Mouse (Mus musculus) mature B cell (primary cell): ENCODE data around the gene Ran.
"Not testable (repeated sequence)": the region's sequence is repeated elsewhere in the genome, so short reads cannot be mapped to it uniquely, and the experiment has no call there.

Experiments
- in situ Hi-C: fragments of 300-500 bp; cut with MboI; formaldehyde crosslinking; loops from 2 replicates; pipeline ENCODE4 v1.14.3; 2019

Gene Ran

DNA sequence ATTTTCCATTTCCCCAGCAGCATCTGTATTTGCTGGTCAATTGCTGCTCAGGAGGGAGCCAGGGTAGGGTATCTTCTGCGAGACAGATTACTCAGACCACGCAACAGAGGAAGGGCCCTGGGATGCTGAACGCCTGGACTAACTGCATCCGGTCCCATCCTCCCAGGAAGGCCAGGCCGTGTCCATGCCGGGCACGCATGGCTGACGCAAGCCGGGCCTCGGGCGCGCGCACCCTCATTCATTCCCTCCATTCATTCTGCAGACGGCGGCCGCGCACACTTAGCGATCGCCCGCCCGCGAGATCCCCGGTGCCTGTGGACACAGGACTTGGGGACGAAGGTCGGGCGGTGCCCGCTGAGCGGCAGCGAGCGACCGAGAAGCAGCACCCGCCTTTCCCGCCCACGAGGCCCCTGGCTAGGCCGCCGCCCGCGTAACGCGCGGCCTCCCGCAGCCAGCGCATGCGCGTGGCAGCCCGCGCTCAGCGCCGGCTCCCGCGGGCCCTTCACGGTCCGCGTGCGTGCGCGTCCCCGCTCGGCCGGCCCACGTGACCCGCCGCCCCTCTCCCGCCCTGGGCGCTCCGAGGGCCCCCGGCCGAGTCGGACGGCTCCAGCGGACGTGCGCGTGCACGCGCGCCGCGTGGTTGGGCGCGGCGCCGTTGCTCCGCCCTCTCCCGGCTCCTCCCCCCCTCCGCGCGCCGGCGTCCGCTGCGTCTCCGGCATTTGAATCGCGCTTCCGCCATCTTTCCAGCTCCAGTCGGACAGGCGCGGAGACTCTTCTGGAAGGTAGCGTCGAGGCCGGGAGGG, at the start of gene Ran:
Gene Ran, plus strand, starts transcription at position 573 of the 803 bp plus-strand sequence.
- in situ Hi-C loops, result no loop called here

DNA sequence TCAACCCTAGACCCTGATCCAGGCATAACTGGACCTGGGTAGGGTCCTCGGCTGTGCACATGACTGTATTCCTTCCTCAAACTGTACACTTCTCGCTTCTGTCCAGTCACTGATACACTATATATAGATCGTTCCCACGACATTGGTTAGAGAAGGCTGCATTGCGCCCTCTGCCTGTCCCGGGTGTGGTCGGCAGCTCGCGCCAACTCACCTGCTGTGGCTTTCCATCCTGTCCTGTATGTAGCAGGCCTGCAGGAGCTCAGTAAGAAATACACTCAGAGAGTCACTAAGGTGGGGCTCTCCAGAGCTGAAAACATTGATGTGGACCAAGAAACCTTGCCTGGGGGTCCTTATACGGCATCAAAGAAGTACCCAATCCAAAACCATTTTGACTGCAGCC, 49.0 kb upstream of the Ran start:
- in situ Hi-C loops, result no loop called here

DNA sequence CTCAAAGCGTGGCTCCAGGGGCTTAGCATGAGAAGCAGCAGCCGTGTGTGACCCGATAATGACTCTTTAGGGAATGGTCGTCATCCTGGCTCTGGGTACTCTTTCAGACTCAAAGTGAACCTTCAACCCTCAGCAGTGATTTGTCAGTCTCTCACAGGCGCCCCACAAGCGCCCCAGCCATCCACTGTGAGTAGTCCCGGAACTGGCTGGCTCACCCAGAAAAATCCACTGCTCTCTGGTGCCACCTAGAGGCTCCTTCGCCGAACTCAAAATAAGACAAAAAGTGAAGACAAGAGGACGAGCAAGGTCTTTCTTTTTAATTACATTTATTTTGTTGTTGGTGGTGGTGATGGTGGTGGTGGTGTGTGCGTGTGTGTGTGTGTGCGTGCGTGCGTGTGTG, 48.6 kb upstream of the Ran start:
- in situ Hi-C loops, result no loop called here

DNA sequence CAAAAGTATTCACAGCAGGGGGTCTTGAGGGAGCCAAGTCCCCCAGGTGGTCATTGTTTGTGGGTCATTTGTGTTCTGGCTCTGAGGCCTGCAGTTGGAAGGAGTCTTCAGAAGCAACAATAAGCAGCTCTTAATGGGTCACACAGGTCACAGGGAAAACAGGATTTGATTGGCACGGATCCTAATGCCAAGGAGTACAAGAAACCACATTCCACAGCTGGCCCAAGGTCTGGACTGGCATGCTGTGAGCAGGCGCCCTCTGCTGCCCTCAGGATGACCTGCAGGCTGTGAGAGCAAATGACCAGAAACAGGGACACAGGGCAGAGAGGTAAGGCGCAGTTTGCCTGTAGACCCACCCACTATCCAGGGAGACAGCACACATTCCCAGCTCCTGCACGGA, 43.6 kb upstream of the Ran start:
- in situ Hi-C loops, result no loop called here

DNA sequence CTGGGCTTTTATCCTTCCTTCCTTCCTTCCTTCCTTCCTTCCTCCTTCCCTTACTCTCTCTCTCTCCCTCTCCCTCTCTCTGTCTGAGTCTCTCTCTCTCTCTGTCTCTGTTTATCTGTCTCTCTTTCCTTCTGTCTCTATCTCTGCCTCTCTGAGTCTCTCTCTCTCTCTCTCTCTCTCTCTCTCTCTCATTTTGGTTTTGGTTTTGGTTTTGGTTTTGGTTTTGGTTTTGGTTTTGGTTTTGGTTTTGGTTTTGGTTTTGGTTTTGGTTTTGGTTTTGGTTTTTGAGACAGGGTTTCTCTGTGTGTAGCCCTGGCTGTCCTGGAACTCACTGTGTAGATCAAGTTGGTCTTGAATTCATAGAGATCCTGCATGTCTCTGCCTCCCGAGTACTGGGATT, 42.4 kb upstream of the Ran start:
- in situ Hi-C loops, result not testable (repeated sequence)

DNA sequence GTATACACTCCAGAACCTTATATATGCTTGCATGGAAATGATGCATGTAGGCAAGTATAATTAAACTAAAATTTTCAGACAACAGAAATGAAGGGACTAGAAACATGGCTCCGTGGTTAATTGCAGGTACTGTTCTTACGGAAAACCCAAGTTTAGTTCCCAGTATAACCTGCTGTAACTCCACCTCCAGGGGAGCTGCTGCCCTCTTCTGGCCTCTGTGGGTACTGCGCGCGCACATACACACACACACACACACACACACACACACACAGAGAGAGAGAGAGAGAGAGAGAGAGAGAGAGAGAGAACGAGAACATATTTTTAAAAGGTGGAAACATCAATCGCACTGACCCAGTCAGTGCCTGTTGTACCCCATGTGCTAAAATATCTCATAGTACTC, 40.9 kb upstream of the Ran start:
- in situ Hi-C loops, result no loop called here

DNA sequence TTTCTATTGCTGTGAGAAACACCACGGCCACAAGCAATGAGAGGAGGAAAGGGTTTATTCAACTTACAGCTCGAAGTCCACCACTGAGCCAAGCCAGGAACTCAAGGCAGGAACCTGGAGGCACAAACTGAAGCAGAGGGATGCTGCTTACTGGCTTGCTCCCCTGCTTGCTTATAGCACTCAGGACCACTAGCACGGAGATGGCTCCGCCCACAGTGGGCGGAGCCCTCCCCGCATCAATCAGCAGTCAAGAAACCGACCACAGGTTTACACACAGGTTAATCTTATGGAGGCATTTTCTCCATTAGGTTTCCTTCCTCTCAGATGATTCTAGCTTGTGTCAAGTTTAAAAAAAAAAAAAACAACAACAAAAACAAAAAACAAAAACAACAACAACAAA, 39.0 kb upstream of the Ran start:
- in situ Hi-C loops, result no loop called here

DNA sequence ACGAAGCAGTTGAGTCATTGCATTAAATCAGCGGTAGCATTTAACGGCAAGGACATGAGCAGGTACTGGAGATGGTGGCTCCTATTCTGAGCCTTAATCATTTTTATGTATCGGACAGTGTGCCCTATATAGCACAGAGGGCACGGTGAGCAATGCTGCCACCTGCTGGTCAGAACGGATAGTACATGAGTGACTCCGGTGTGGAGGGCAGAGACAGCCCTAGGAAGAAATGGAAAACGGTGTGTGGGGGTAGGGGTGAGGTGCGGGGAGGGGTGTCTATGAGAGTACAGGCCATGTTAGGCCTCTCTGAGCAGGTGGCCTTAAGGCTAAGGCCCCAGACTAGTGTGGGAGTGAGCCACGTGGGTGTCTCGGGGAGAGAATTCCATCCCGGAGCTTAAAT, 38.3 kb upstream of the Ran start:
- in situ Hi-C loops, result no loop called here

DNA sequence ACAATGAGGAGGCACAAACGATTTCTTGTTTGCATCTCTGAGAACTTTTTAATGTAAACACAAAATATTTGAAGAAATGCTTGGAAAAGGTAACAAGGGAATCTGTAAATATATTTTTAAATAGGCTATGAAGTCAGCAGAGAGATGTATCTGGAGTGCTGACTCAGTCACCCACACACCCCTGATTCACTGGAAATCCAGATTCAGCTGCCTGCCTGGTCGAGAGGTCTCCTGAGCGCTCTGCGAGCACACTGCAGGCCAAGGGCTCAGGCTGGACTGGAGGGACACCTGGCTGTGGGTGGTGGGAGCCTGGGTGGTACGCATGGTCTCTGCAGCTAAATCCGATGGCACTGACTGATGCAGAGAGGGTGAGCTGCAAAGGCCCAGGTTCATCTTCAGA, 35.3 kb upstream of the Ran start:
- in situ Hi-C loops, result no loop called here

DNA sequence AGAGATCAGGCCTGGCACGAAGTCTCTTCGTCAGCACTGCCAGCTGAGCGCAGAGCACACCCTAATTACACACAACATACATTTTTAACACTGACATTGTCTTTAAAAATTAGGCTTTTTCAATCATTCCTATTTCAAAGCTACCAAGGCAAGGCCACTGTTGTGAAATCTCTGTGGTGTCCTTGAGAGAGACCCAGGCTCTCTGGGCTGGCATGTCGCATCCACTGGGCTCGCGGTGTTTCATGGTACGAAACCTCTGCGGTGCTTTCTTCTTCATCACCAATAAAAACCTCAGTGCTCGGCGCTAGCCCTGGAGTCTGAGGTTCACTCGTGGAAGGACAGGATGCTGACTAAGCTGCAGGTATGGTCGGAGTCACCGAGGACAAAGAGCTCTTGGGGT, 33.9 kb upstream of the Ran start:
- in situ Hi-C loops, result no loop called here

DNA sequence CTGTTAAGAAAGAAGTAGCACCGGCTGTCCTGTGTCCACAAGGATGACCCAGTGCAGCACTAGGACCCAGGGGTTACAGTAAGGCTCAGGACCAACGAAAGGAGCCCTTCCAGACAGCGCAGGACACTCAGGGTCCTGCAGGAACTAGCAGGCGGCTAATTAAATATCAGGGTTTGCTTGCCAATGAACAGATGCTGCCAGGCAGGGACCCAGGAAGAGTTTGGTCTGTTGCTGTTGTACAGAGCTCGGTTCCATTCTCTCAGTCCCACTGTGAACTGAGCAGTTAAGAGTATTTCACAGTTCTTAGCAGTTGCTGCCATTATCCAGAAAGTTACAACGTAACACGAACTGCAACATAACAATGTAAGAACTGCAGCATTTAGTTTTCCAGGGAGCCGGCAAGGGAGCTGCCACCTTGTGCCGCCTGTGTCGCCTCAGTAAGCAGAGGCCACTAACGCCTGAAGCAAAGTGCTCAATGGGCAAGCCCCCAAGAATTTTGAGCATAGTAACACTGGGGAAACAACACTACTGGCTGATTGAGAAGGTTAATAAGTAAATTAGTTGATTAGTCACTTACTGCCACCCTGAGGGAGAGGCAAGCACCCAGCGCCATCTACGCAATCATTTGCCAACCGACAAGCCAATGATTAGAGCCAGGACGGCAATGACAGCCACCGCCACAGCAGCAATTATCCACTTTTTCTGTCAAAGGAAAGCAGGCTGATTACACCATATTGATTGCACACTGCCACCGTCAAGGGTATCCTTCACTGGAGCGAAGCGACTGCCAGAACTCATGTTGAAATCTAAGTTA, 32.5 kb upstream of the Ran start:
- in situ Hi-C loops, result no loop called here

DNA sequence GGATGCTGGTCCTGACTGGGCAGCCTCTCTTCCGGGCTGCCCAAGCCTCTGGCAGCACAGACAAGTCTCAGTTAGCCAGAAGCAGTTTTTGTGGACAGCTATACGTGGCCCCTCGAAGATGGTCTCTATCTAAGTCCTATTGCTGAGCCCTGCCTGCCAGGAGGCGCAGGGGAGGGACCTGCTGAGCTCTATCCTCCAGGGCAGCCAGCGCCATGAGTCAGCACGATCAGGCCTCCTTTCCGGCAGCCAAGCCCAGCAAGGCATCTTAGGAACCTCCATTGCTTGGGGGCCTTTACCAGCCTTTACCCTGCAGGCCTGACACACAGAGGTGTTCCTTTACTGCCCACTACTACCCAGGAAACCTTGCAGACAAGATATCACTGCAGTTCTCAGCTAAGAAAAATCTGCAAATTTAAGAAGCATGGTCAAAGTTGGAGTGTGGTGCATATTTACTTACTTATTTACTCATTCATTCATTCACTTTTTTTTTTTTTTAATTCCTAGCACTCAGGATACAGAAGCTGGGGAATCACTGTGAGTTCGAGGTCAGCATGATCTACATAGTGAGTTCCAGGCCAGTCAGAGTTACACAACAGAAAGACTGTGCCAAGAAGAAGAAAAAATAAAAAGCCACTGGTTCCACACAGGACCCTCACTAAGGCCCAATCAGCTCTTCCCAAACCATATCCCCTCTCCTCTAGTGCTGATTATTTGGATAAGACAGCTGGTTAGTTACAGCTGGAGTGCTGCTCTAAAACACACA, 19.0 kb upstream of the Ran start:
- in situ Hi-C loops, result no loop called here

DNA sequence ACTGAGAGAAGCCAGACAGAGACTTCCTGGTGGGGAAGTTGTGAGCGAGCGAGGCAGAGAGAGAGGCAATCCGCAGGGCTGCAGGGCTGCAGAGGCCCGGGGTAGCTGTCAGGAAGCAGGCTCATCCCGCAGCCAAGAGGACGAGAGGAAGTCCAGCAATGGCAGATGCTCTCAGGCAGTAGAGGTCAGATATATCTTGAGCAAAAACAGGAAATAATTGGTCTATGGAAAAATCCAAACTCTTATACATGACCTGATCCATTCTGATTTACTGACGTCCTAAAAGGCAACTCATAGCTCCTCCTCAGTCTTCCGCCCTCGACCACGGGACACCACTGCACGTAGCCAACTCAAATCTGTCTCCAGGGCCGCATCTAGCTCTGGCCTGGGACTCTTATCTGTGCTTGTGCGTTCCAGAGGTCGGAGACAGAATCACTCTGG, 17.3 kb upstream of the Ran start:
- in situ Hi-C loops, result no loop called here

DNA sequence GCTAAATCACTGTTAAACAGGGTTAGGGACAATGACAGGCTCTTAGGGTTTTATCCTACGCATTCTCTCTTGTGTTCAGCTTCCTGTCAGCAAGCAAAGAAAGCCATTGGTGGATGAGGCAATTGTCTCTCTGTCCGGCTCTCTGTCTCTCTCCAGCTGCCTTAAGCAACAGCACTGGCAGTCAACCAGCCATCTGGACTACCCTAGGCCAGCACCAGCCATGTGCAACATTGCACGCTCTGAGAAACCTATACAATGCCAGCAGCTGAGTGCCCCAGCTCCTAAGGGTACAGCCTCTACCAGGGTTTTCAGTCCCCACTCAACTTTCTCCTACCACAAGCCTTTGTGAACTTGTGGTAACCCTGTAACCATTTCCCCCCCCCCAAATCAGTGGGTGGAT, 14.5 kb upstream of the Ran start:
- in situ Hi-C loops, result no loop called here

DNA sequence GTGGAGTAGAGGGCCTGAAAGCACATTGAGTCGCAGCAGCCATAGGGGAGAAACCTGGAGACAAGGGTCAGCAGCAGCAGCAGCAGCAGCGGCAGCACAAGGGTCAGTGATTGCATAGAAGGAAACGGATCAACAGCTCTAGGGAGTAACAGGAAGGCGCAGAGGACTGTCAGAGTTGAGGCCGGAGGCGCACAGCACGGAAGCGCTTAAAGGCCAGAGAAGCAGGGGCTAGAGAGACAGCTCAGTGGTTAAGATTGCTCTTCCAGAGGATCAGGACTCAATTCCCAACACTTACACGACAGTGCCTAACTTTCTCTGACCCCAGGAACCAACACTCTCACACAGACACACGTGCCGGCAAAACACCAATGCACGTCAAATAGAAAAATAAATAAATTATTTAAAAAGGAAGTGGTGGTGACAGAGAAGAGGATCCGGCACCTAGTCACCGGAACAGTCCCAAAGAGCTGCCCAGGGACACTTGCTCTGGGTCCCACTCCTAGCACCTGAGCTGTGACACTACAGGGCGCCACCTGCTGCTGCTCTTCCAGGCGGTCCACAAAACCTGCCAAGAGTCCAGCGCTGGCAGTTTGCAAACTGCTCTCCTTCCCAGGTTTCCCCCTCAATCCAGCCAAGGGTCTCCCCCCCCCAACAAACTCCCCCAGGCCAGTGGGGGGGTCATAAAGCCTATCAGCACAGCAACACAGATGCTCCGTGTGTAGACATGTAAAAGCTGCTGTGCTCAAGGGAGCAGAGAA, 13.7 kb upstream of the Ran start:
- in situ Hi-C loops, result no loop called here

DNA sequence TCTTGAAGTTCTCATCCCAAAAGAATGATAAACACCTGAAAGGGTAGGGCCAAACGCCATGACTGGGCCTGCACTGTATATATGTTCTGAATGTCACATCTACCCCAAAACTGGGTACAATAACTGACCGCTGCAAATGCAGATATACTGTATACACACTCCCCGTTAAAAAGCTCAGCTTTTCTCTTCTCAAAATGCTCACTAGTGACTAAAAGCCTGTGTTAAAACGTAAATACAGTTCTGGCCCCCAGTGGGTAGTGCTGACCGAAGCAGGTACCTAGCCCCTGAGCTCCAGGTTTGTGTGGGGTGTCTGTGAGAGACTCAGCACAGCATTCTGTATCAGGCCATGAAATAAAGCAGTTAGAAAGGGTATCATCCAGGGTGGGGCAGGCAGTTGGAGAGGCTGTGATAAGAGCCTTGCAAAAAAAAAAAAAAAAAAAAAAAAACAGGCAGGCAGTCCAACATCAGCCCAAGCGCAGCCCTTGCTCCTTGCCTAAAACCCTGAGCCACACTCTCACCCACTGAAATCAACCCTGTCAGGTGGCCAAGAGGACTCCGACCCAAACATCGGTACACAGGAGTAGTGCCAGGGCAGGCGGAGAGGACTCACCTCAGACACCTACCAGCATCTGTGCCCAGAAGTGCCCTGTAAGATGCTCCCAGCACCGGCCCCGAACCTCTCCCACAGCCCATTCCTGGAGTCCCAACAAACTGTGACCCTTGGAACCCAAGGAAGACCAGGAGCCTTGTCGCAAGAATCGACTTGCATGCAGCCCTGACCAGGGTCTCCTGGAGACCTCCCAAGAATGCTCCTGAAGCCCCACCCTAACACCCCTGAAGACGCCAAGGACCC, 12.5 kb upstream of the Ran start:
- in situ Hi-C loops, result no loop called here

DNA sequence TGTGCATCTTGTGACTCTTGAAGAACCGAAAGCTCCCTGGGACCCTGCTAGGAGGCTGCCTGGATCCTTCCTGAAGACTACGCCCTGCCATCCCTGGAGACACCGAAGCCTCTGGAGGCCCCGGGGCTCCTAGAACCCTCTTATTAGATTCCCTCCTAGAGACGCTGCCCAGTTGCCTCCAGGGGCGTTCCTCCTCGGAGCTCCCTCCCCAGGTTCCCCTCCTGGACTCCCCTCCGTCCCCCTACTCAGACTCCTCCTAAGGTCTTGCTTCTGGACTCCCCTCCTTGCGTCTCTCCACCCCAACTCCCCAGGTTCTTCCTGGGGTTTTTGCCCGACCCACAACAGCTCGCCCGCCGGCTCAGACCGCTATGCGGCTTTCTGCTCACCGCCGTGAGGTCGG, 11.9 kb upstream of the Ran start:
- in situ Hi-C loops, result no loop called here

DNA sequence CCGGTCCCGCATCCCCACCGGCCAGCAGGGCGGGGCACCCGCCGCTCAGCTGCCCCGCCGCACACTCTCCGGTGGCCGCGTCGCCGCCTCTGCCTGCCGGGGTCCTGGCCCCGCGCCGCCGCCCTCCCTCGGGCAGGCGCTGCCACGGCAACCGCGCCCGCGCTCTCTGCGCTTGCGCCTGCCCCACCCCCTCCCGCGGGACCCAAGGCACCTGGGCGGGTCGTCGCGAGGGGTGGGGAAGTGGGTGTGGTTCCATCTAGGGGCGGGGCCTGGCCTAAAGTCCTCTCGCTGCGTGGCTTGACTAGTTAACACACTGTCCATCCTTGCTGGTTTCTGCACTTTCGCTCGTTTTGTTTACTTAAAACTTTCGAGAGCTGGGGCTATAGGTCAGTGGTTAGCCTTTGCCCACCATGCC, 11.4 kb upstream of the Ran start, which contains the start of gene Stx2:
Gene Stx2, minus strand, starts transcription at position 163 of the 415 bp plus-strand sequence.
- in situ Hi-C loops, result no loop called here

DNA sequence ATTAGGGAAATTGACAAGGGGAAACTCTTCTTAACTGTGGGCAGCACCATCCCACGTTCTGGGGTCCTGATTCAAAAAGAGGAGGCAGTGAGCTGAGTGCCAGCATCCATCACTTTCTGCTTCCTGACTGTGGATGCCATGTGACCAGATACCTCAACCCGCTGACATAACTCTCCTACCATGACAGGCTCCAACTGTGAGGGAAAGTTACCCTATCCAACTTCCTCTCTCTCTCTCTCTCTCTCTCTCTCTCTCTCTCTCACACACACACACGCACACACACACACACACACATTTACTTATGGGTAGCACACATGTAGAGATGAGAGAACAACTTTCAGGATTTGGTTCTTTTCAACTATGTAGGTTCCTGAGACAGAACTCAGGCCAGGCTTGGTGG, 10.3 kb upstream of the Ran start:
- in situ Hi-C loops, result no loop called here

DNA sequence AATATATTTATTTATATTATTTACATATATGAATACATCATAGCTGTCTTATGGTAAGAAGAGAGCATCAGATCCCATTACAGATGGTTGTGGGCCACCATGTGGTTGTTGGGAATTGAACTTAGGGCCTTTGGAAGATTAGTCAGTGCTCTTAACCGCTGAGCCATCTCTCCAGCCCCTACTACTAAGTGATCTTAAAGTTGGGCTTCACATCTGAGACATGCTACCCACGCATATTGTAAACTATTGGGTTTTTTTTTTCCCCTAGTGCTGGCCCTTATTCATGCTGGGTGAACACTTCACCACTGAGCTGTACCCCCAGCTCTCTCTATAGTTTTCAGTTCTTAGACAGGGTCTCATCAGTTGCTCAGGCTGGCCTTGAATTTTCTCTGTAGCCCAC, 8.9 kb upstream of the Ran start:
- in situ Hi-C loops, result no loop called here

DNA sequence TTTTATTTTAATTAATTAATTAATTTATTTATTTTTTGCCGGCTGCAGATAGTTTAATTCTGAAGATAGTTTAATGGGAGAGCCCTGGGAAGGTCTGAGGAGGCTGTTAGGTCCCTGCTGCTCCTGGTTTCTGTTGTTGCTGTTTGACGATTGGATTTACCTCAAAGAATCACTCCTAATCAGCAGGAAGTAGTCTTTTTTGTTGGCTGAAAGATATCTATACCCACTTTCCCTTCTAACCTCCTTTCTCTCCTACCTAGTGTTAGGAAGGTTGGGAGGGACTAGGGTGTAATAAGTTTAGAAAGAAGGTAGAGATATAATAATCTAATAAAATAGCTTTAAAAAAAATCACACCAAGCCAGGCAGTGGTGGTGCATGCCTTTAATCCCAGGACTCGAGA, 4.8 kb upstream of the Ran start:
- in situ Hi-C loops, result no loop called here
